Mouse (Mus musculus) inflammation-experienced regulatory T-cells, adult 16 weeks (primary cell): ENCODE data around the gene Mbnl2. TPM values are rescaled to one million over a fixed set of nuclear protein-coding genes. Genes with fewer than 3 reads are reported as not detected.

ENCODE experiments used
- polyA plus RNA-seq: library from polyadenylated mRNA; unstranded; fragments of 100-300 nt; shearing (Covaris generic); gene quantifications from one replicate; pipeline ENCODE4 v1.2.1, GENCODE M21; 2017

Gene Mbnl2
- polyA plus RNA-seq = 79.6 TPM

GRCm38 (mm10) chr14:120275246-120276238, at the start of gene Mbnl2:
Gene Mbnl2, plus strand, starts transcription at chr14:120275669.

DNA sequence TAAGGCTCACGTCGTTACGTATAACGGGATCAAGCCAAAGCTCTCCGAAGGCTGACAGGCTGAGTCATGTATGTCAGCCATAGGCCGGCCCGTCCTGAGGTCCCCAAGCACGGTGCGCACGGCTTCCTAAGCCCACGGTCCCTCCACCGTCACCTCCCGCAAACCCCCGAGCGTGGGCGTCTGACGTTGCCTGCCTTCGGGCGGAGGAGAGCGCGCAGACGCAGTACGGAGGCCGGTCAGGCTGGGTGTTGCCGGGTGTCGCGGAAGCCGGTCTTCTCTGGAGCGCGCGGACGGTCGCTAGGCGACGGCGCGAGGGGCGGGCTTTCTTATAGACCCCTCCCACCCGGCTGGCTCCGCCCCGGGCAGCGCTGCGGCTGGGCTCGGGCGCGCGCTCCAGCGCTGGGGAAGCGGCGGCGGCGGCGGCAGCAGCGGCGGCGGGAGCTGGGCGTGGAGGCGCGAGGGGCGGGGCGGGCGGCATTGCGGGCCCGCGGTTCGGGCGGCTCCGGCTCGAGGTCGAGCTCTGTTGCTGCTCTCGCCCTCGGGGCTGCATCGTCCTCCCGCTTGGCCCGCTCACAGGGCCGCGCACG, 202.6 kb downstream of the Mbnl2 start, which contains the start of gene Rap2a:
Gene Rap2a (plus strand): TSS at position 463 of the 587 bp plus-strand sequence.

Other genes with a start within 250 kb of the Mbnl2 start
- gene Oxgr1, start 233.2 kb upstream of the Mbnl2 start, polyA plus RNA-seq = not detected
- gene Rap2a, start 202.8 kb downstream of the Mbnl2 start, polyA plus RNA-seq = 0.44 TPM